Mouse (Mus musculus) urinary bladder, postnatal 25 days (tissue): ENCODE measurements around the gene Rsf1.
A peak's percentile ranks its signal among the peaks of the same experiment; 100 is the strongest.

Experiments used
- DNase-seq: peaks from one replicate; pipeline ENCODE4 v3.0.0; 2022; ENCODE audit warnings: low spot score

Rsf1 gene

GRCm38 (mm10) chr7:97631290-97631689, 51.6 kb downstream of the Rsf1 start:
- no peak for DNase-seq

- DNase-seq = no peak
Observed at GRCm38 (mm10) chr7:97632897-97633296, 53.2 kb downstream of the Rsf1 start.

GRCm38 (mm10) chr7:97645060-97645459, 65.4 kb downstream of the Rsf1 start:
- no peak for DNase-seq

- DNase-seq = no peak
Observed at GRCm38 (mm10) chr7:97647656-97648055, 68.0 kb downstream of the Rsf1 start.

DNA sequence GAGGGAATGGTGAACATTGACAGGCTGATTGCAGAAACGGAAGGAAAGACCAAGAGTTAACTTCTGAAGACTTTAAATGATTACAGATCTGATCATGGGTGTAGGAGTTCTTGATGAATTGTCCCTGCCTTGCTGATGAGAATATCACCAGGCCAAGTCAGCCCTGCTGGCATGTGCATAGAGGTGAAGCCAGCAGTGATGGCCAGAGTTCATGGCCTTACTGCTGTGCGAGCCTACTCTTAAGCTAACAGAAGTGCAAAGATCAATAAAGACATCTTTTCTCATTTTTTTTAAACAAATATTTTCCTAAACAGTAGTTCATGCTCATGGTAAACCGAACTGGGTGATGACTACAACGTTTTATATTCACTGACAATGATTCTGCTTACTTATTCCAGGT, 71.0 kb downstream of the Rsf1 start:
- no peak for DNase-seq

DNA sequence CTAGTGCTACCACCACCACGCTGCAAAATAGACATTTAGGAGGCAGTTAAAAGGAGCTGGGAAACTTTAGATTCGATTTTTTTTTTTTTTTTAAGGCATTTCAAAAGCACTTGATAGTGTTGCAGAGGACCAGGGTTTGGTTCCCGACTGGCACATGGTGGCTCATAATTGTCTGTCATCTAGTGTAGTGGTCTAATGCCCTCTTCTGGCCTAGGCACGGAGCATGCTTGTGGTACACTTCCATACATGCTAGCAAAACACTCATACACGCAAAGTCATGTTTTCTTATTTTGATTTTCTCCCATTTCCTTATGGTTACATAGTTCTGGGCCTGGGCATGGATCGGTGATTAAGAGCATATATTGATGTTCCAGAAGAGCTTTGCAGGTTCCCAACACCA, 76.5 kb downstream of the Rsf1 start:
- no peak for DNase-seq

- no peak for DNase-seq
Observed at GRCm38 (mm10) chr7:97661634-97662033, 81.9 kb downstream of the Rsf1 start.

GRCm38 (mm10) chr7:97679239-97679638, 99.5 kb downstream of the Rsf1 start:
- no peak for DNase-seq

- DNase-seq = no peak
Observed at GRCm38 (mm10) chr7:97687831-97688230, 108.1 kb downstream of the Rsf1 start.

DNA sequence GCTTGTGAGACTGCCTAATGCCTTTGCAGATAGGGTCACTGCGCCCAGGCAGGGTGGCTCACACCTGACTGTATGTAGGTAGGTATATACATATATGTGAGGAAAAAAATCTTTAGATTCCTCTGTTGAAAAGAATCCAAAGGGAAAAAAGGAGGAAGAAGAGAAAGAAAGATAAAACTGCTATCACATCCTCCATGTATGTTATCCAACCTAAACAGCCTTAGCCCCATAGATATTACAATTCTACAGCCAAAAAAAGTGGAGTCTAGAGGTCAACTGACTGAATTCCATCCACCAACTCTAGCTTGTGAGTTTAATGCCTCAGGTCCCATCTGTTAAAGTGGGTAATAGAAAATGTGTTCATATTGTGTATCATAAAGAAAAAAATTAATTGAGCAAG, 115.8 kb downstream of the Rsf1 start:
- no peak for DNase-seq

DNA sequence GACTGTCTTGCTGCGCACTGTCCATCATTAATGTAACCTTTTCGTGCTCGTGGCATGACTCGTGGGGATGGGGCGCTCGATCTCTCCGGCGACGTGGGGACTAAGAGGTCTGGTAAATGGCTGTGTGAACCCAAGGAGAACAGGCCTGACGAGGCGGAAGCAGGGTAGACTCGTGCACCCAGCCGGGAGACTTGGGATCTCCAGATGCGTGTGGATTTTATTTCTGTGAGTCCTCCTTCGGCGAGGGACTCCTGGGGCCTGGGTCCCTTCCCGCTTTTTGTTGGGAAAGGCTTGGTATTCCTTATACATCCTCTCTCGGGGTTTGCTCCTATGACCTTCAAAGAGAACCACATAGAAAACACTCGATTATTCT, 116.4 kb downstream of the Rsf1 start:
- DNase-seq = peak; percentile 30

GRCm38 (mm10) chr7:97696506-97697254, 117.0 kb downstream of the Rsf1 start, which contains the start of gene Clns1a:
Clns1a (plus strand) TSS chr7:97696634.
- peak; percentile 92 for DNase-seq

GRCm38 (mm10) chr7:97700173-97700572, 120.5 kb downstream of the Rsf1 start:
- no peak for DNase-seq

GRCm38 (mm10) chr7:97701106-97701505, 121.4 kb downstream of the Rsf1 start:
- no peak for DNase-seq

- no peak for DNase-seq
Observed at GRCm38 (mm10) chr7:97707123-97707522, 127.4 kb downstream of the Rsf1 start.

DNA sequence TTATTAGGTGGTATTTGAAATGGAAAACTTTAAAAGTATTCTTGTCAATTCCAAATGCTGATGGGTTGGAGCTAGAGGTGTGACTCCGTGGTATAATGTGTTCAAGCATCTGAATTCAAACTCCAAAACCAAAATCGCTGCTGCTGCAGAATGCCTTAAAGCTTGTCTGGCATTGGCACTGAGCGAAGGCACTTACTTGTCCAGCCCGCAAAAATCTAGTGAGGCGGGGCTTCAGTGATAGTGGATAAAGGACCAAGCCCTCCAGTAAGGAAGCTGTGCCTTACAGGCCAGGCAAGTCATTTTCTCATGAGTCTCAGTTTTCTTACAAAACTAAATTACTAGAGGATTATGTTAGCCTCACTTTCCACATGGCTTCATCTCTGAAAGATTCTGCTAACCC, 128.1 kb downstream of the Rsf1 start:
- DNase-seq = no peak

GRCm38 (mm10) chr7:97709204-97709603, 129.5 kb downstream of the Rsf1 start:
- DNase-seq = no peak

- no peak for DNase-seq
Observed at GRCm38 (mm10) chr7:97714651-97715050, 135.0 kb downstream of the Rsf1 start.

DNA sequence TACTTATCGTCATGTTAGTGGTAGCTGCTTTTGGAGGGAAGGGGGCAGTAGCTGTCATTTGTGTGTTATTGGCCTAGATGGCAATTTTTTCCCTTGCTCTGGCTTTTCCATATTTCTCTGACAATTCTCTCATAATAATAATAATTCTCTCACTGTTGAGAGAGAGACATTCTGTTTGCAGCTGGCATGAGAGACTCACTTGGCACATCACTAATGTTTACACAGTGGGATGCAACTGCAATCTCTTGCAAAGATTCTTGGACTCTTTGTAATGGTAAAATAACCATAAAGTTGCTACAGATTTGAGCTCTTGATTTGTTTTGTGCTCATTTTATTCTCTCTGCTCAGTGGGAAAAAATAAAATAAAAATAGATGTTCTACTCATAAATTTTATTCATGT, 137.6 kb downstream of the Rsf1 start:
- no peak for DNase-seq

GRCm38 (mm10) chr7:97719078-97719477, 139.4 kb downstream of the Rsf1 start:
- no peak for DNase-seq

- no peak for DNase-seq
Observed at GRCm38 (mm10) chr7:97720109-97720508, 140.4 kb downstream of the Rsf1 start.

- DNase-seq = no peak
Observed at GRCm38 (mm10) chr7:97722278-97722918, 142.7 kb downstream of the Rsf1 start.

DNA sequence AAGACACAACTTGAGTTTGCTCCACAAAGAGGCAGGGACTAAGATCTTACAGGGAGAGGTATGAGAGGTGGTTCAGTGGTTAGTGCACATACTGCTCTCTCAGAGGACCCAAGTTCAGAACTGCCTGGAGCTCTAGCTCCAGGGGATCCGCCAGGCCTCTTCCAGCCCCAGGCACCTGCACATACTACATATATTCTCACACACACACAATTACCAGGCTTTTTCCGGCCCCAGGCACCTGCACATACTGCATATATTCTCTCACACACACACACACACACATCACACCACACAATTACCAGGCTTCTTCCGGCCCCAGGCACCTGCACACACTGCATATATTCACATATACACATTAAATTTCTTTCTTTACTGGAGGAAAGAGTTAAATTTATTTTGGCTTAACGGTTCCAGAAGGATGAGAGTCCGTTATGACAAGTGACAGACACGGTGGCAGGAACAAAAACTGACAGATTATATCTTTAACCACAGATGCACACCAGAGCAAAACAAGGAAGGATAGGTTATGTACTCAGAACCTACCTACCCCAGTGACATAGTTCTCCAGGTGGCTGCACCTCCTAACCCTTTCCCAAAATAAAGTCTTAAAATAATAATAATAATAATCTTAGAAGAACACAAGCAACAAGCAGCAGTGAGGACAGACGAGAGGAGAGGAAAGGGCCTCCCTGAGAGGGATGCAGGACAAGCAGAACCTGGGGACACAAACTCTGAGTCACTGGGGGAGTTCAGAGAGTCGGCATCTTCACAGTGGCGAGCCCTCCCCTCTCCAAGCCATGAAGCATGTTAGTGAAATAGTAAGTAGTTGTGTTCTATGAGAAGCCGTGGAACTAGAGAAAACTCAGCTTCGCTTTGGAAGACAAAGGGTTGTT, 144.2 kb downstream of the Rsf1 start:
- no peak for DNase-seq
